Mouse (Mus musculus): ENCODE data around the gene Mb21d2. TPM values are rescaled to one million over a fixed set of nuclear protein-coding genes. Genes with fewer than 3 reads are reported as not detected.

Mb21d2 gene
- polyA plus RNA-seq, 1 experiment from 2014 or later = 3.9 TPM

DNA sequence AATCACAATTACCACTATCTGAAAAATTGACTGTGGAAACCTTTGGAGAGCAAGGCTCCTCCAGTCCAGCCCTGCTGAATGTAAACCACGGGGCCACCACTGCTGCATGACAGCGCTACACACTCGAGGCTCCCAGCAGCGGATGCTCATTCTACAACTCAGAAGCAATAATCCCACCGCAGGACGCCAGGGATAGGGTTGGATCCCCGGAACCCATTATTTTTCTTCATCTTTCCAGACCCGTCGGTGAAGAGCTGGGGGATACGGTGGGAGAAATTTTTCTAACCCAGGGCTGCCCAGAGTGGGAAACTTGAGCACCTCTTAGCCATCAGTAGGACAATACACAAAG, 1.0 kb downstream of the Mb21d2 start:
- peak overlapping the region; percentile 95 for H3K27ac ChIP-seq (replicated peaks)
- H3K4me2 ChIP-seq = peak overlapping the region; percentile 83
- H3K27me3 ChIP-seq (replicated peaks) = no peaks in the 10 kb centered on the region; the same call in 1 of the 2 replicates
- peak overlapping the region; percentile 92 for H3K9ac ChIP-seq
- H3K4me1 ChIP-seq = peaks cover 18% of the 10 kb centered on the region
- H3K4me3 ChIP-seq = peak overlapping the region; percentile 92
- WGBS = under 1% methylated on average over 10 of the region's 10 CpGs
- no peak for ATAC-seq (ENCODE audit: extremely low read depth, insufficient number of reproducible peaks, low FRiP score, low TSS enrichment)
- no peaks in the 10 kb centered on the region for H3K36me3 ChIP-seq
- no peaks in the 10 kb centered on the region for H3K9me3 ChIP-seq

DNA sequence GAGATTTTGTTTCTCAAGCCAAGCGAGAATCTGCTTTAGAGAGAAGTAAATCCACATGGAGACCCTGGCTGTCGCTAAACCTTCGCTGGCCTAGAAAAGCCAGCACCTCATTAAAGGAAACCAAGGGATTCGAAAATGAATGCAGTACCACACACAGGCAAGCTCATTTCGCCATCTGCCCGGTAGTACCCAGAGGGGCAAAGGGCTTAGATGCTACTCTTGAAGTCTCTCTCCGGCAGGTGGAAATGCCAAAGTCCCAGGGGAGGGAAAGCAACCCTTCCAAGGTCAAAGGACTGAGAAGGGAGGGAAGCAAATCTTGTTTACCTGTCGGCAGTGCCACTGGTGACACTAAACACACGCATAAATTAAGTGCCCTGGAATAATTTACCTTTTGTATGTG, 2.1 kb downstream of the Mb21d2 start:
- H3K4me2 ChIP-seq = peak overlapping the region; percentile 83; the same call in 1 of the 2 replicates
- 56% methylated on average over 9 of the region's 9 CpGs for whole genome bisulfite sequencing
- no peaks in the 10 kb centered on the region for H3K9me3 ChIP-seq
- no peak overlapping the region for H3K9ac ChIP-seq
- peaks cover 18% of the 10 kb centered on the region for H3K4me1 ChIP-seq
- no peaks in the 10 kb centered on the region; the same call in 1 of the 2 replicates for H3K27me3 ChIP-seq (replicated peaks)
- H3K36me3 ChIP-seq = no peaks in the 10 kb centered on the region
- no peak overlapping the region for H3K4me3 ChIP-seq
- no peak for ATAC-seq (ENCODE audit: extremely low read depth, insufficient number of reproducible peaks, low FRiP score, low TSS enrichment)
- H3K27ac ChIP-seq (replicated peaks) = no peak overlapping the region

DNA sequence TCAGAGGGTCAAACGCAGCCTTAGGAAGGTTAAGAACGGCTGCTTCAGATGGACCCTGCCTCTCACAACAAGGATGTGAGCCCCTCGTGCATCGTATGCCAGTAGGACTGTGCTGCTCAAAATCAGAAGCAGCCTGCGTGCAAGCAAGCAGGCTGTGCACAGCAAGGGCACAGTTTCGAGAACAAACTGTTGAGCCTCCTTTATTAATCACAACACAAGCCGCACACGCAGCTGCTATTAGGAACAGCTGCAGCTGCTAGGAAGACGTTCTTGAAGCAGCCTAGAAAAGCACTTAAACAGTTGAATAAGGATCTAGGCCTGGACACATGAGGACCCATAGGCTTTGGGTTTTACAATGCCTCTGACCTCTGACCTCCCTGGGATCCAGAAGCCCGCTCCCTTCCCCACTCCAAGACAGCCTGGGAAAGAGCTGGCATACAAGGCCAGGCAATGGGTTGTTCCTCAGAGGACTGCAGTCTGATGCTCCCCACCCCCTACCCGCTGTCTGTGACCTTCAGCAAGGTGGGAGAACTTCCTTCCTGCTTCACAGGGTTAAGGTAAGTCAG, 10.1 kb downstream of the Mb21d2 start:
- WGBS = 85% methylated on average over 11 of the region's 11 CpGs
- H3K4me3 ChIP-seq = no peak overlapping the region
- no peaks in the 10 kb centered on the region for H3K9me3 ChIP-seq
- H3K4me2 ChIP-seq = no peak overlapping the region
- H3K9ac ChIP-seq = no peak overlapping the region
- H3K27me3 ChIP-seq (replicated peaks) = no peaks in the 10 kb centered on the region
- H3K4me1 ChIP-seq = no peaks in the 10 kb centered on the region
- ATAC-seq (ENCODE audit: extremely low read depth, insufficient number of reproducible peaks, low FRiP score, low TSS enrichment) = no peak
- H3K36me3 ChIP-seq = no peaks in the 10 kb centered on the region
- H3K27ac ChIP-seq (replicated peaks) = no peak overlapping the region

- no peaks in the 10 kb centered on the region for H3K9me3 ChIP-seq
- H3K9ac ChIP-seq = no peak overlapping the region
- no peak for ATAC-seq (ENCODE audit: extremely low read depth, insufficient number of reproducible peaks, low FRiP score, low TSS enrichment)
- 71% methylated on average over 7 of the region's 7 CpGs for WGBS
- H3K36me3 ChIP-seq = no peaks in the 10 kb centered on the region
- no peaks in the 10 kb centered on the region; the same call in 1 of the 2 replicates for H3K4me1 ChIP-seq
- H3K4me2 ChIP-seq = no peak overlapping the region
- no peaks in the 10 kb centered on the region for H3K27me3 ChIP-seq (replicated peaks)
- H3K4me3 ChIP-seq = no peak overlapping the region
- no peak overlapping the region for H3K27ac ChIP-seq (replicated peaks)
These were observed 14.1 kb downstream of the Mb21d2 start for GRCm38 (mm10) chr16:28915362-28915761.

GRCm38 (mm10) chr16:28914709-28915108, 14.8 kb downstream of the Mb21d2 start:
- H3K27ac ChIP-seq (replicated peaks) = no peak overlapping the region
- no peak overlapping the region for H3K4me2 ChIP-seq
- H3K27me3 ChIP-seq (replicated peaks) = no peaks in the 10 kb centered on the region
- 69% methylated on average over 1 of the region's 1 CpGs for WGBS
- H3K9ac ChIP-seq = no peak overlapping the region
- no peaks in the 10 kb centered on the region for H3K36me3 ChIP-seq
- H3K4me3 ChIP-seq = no peak overlapping the region
- H3K9me3 ChIP-seq = no peaks in the 10 kb centered on the region
- ATAC-seq (ENCODE audit: extremely low read depth, insufficient number of reproducible peaks, low FRiP score, low TSS enrichment) = no peak
- no peaks in the 10 kb centered on the region; the same call in 1 of the 2 replicates for H3K4me1 ChIP-seq

GRCm38 (mm10) chr16:28911414-28912050, 17.9 kb downstream of the Mb21d2 start:
- no peak overlapping the region for H3K4me2 ChIP-seq
- no peak overlapping the region for H3K27ac ChIP-seq (replicated peaks)
- no peak overlapping the region for H3K9ac ChIP-seq
- H3K27me3 ChIP-seq (replicated peaks) = no peaks in the 10 kb centered on the region
- ATAC-seq (ENCODE audit: extremely low read depth, insufficient number of reproducible peaks, low FRiP score, low TSS enrichment) = no peak
- WGBS = 77% methylated on average over 15 of the region's 15 CpGs
- no peaks in the 10 kb centered on the region for H3K36me3 ChIP-seq
- peaks cover 9% of the 10 kb centered on the region for H3K4me1 ChIP-seq
- H3K9me3 ChIP-seq = no peaks in the 10 kb centered on the region
- H3K4me3 ChIP-seq = no peak overlapping the region

GRCm38 (mm10) chr16:28906370-28907275, 22.9 kb downstream of the Mb21d2 start:
- Histone ChIP-seq H3K27ac (replicated peaks) (no peak overlapping the region), H3K36me3 (0 out of 2 replicates have a peak, but pooled peaks cover 2% of the 10 kb centered on the region), H3K4me3 (no peak overlapping the region), H3K4me2 (no peak overlapping the region), H3K4me1 (peaks cover 20% of the 10 kb centered on the region), H3K9ac (no peak overlapping the region), H3K27me3 (replicated peaks) (no peaks in the 10 kb centered on the region), H3K9me3 (no peaks in the 10 kb centered on the region)
- no peak for ATAC-seq (ENCODE audit: extremely low read depth, insufficient number of reproducible peaks, low FRiP score, low TSS enrichment)
- WGBS = 52% methylated on average over 7 of the region's 7 CpGs

- Histone ChIP-seq H3K9ac (no peak overlapping the region), H3K27me3 (replicated peaks) (no peaks in the 10 kb centered on the region), H3K4me3 (no peak overlapping the region), H3K9me3 (no peaks in the 10 kb centered on the region), H3K36me3 (0 out of 2 replicates have a peak, but pooled peaks cover 2% of the 10 kb centered on the region), H3K27ac (replicated peaks) (no peak overlapping the region), H3K4me1 (peaks cover 20% of the 10 kb centered on the region), H3K4me2 (no peak overlapping the region)
- ATAC-seq (ENCODE audit: extremely low read depth, insufficient number of reproducible peaks, low FRiP score, low TSS enrichment) = no peak
- 75% methylated on average over 11 of the region's 11 CpGs for WGBS
These were observed 23.7 kb downstream of the Mb21d2 start for GRCm38 (mm10) chr16:28905567-28906289.

- no peaks in the 10 kb centered on the region for H3K9me3 ChIP-seq
- no peaks in the 10 kb centered on the region for H3K27me3 ChIP-seq (replicated peaks)
- 80% methylated on average over 14 of the region's 14 CpGs for WGBS
- H3K36me3 ChIP-seq = 0 out of 2 replicates have a peak, but pooled peaks cover 2% of the 10 kb centered on the region
- H3K4me3 ChIP-seq = no peak overlapping the region
- ATAC-seq (ENCODE audit: extremely low read depth, insufficient number of reproducible peaks, low FRiP score, low TSS enrichment) = no peak
- H3K27ac ChIP-seq (replicated peaks) = no peak overlapping the region
- peaks cover 34% of the 10 kb centered on the region for H3K4me1 ChIP-seq
- H3K9ac ChIP-seq = no peak overlapping the region
- no peak overlapping the region for H3K4me2 ChIP-seq
These were observed 26.6 kb downstream of the Mb21d2 start for GRCm38 (mm10) chr16:28902620-28903565.

DNA sequence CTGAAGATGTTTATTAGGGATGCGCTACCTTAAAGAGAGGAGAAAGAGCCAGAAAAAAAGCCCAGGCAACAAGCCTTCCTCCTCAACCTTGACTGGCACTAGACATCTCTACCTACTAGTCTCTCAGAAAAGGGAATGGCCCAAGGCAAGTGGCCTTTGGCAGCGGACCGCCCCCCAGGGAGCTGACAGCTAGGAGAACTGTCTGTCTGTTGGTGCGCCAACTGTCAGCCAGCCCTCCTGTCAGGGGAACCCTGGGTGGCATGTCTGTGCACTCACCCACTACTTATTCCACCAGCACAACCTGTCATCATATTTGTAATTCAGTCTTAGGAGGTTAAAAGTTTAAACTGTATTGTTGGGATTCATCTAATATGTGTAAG, 30.3 kb downstream of the Mb21d2 start:
- no peak overlapping the region for H3K4me3 ChIP-seq
- no peak overlapping the region for H3K27ac ChIP-seq (replicated peaks)
- H3K9ac ChIP-seq = no peak overlapping the region
- H3K27me3 ChIP-seq (replicated peaks) = no peaks in the 10 kb centered on the region
- peaks cover 20% of the 10 kb centered on the region for H3K4me1 ChIP-seq
- no peak for ATAC-seq (ENCODE audit: extremely low read depth, insufficient number of reproducible peaks, low FRiP score, low TSS enrichment)
- H3K9me3 ChIP-seq = no peaks in the 10 kb centered on the region
- peak overlapping the region; percentile 56 for H3K4me2 ChIP-seq
- H3K36me3 ChIP-seq = 0 out of 2 replicates have a peak, but pooled peaks cover 2% of the 10 kb centered on the region
- WGBS = 61% methylated on average over 4 of the region's 4 CpGs

Measured in heart, embryonic 13.5 days (tissue).